Mouse (Mus musculus): ENCODE measurements around the gene Eef1b2. TPM values are rescaled to one million over a fixed set of nuclear protein-coding genes. Genes with fewer than 3 reads are reported as not detected.
"Not testable (repeated sequence)": the region's sequence is repeated elsewhere in the genome, so short reads cannot be mapped to it uniquely, and the experiment has no call there.

Eef1b2 gene
- 100 to 1,000 TPM; 488 to 516 TPM for total RNA-seq (2021)

DNA sequence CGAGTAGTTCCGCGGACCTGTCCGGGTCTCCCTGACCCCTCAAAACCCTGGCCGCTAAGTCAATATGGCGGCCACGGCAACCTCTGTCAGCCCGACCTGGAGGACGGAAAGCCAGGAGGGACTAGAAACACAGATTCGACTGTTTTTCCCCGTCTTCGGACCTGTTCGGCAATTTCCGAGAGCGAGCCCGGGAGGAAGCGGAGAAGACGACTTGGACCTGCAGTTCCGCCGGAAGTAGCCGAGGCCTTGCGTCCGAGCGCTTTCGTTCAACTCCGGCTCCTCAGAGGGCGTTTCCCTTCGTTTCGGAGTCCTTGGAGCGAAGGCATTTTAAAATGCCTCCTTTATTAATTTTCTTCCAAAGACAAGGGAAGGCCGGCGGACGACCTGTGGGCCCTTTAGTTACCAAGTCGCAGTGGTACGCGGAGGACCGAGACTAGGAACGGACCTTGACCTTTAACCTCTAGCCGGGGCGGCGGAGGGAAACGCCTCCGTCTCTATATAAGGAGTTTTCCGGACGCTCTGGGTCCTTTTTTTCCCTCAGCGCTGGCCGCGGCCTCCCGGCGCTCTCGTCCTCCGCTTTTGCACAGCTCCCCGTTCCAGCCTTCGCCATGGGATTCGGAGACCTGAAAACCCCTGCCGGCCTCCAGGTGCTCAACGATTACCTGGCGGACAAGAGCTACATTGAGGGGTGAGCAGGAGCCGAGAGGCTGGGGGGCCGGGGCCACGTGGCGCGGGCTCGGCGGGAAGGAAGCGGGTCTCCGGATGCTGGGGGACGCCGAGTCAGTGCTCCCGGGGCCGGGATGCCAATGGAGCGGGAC is at the start of gene Eef1b2, which contains the start of gene Ndufs1:
TSS of gene Eef1b2 (plus strand) at position 222 of the 818 bp plus-strand sequence.
TSS of gene Ndufs1 (minus strand) at position 230 of the 818 bp plus-strand sequence.
- peak; percentile 98 to 99 for DNase-seq (ENCODE audit: extremely low spot score in 1 of 2, low spot score in 2 of 2)
- intact Hi-C loops (cut with DNase I): no loop called here

DNA sequence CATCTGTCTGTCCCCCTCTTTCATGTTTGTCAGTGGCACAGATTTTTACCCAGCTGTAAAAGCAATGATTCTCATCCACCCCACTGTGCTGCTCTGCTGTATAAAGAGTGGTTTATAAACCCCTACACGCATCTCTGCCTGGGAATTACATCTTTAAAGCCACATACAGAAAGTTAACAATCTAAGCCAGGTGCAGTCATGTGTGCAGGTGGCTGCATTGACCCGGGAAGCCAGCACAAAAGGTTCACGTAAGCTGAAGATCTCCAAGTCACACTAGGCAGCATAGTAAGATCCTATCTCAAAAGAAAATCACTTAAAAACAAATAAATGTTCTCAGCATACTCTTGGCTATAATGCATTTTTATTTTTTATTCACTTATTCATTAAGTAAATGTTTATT is 47.4 kb upstream of the Eef1b2 start:
- intact Hi-C loops (cut with DNase I): no loop called here
- DNase-seq (ENCODE audit: extremely low spot score in 1 of 2, low spot score in 2 of 2): no peak

DNA sequence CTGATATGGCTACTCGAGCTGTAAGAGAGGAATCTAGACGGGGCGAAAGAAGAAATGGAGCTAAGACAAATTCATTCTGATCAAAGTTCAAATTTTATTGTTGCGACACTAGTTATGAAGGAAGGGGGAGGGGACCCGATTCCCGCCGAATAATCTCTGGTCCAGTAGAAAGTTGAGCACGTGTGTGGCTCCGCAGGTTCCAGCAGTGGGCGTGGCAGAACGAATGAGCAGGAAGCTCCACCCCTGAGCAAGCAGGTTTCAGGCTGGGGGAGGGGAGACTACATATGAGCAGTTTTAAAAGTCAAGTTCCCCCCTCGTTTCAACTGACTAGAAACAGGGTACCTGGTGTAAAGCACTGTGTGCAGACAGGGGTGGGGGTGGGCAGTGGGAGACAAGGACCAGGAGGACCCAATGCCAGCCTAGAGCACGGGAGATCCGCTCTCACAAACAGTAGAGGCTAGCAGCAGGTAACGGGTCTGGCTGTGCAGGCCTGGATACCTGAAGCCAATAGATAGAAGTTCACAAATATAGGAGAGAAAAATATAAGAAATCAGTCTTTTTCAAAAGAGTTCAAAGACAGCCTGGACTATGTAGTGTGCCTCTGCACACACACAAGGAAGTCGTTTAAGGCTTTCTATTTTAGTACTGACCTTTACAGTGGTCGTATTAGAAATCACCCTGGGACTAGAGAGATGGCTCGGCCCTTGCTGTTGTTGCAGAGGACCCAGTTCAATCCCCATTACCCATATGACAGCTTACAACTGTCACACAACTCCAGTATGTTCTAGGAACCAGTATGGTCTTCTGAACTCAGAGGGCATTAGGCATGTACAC is 46.6 kb upstream of the Eef1b2 start:
- intact Hi-C loops (cut with DNase I): no loop called here

DNA sequence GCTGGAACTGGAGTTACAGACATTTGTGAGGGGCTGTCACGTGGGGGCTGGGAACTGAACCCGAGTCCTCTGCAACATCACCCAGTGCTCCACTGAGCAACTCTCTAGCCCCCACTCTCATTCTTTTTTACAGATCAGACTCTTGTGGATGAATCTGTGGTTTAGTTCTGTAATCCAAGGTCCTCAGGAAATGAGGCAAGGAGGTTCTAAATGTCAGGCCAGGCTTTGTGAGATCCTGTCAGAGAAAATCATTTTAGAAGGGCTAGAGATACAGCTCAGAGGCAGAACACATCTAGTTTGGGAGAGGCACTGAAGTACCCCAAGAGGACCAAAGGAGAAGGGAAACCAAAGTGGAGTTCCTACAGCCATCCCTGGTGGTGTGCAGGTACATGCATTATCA is 45.7 kb upstream of the Eef1b2 start:
- intact Hi-C loops (cut with DNase I): no loop called here
- no peak for DNase-seq (ENCODE audit: extremely low spot score in 1 of 2, low spot score in 2 of 2)

More for the DNA sequence above, 46.6 kb upstream of the Eef1b2 start:
- DNase-seq (ENCODE audit: extremely low spot score in 1 of 2, low spot score in 2 of 2): no peak

DNA sequence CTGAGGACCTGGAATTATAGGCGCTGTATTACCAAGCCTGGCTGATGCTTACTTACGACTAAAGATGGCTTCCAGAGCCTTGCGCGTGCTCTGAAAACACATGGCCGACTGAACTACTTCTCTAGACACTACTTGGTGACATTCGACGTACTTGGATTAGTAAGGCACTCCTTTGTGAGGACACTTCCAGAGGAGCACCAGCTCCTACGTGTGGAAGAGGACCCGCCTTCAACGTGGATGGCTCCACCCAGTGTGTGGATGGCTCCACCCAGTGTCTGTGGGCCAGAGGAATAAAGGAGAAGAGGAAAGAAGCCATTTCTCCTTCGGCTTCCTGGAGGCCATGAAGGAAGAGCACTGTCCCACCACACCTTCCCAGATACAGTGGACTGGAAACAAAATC is 44.9 kb upstream of the Eef1b2 start:
- no peak for DNase-seq (ENCODE audit: extremely low spot score in 1 of 2, low spot score in 2 of 2)
- intact Hi-C loops (cut with DNase I): no loop called here

DNA sequence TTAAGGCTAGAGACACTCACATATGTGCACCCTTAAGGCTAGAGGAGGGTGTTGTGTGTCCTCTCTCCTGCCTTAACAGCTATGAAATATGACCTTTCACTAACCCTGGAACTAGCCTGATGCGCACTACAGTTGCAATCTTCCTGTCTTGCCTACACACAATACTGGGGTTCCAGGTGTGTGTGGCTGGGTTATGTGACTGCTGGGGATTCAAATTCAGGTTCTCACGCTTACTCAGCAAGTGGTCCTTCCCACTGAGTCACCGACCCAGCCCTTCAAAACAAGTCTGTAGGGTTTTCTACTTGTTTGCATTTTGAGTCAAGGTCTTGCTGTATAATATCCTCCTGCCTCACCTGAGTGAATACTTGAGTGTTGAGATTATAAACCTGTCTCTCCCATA is 42.1 kb upstream of the Eef1b2 start:
- intact Hi-C loops (cut with DNase I): no loop called here
- no peak for DNase-seq (ENCODE audit: extremely low spot score in 1 of 2, low spot score in 2 of 2)

DNA sequence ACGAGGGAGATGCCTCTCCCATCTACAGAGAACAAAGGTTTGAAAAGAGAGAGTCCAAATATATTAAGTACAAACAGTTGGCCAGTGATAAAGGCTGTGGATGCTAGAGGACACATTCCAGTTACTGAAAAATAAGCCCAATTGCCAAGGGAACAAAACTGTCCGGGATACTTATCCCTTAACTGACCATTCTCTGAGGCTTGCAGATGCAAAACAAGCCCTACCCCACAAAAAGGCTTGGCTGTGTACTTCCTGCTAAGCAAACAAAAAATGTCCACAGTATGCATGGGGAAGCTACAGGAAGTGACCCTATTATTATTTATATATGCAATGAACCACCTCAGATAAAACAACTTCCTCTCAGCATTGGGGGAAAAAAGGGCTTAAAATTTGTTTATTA is 38.7 kb upstream of the Eef1b2 start:
- intact Hi-C loops (cut with DNase I): no loop called here
- DNase-seq (ENCODE audit: extremely low spot score in 1 of 2, low spot score in 2 of 2): no peak

DNA sequence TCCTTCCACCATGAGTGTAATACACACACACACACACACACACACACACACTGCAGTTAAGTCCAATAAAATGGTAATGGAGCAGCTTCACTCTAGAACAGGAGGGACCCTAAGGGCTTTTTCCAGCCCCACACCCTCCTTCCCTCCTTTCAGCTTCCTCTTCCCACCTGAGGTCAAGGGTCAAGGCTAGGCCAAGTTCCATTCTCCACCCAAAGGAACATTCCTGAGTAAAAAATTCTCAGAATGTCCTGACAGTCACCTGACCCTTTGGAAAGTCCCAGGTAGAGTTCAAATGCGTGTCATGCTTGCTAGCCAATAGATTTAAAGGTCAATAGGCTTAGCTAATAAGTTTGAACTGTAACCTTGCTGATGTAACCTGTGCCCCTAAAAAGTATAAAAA is 38.0 kb upstream of the Eef1b2 start:
- DNase-seq (ENCODE audit: extremely low spot score in 1 of 2, low spot score in 2 of 2); intact Hi-C loops (cut with DNase I): not testable (repeated sequence)

DNA sequence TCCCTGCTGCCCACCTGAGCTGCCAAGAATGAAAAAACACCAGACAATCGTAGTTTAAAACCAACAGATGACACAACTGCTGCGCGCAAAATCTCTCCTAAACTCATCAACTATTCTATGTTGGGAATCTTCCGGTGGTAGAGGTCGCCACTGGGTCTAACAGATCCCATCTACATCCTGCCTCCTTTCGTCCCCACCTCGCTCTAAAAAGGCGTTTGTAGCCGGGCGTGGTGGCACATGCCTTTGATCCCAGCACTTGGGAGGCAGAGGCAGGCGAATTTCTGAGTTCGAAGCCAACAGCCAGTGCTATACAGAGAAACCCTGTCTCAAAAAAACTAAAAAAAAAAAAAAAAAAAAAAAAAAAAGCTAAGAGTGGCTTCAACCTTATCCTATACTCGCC is 36.4 kb upstream of the Eef1b2 start:
- DNase-seq (ENCODE audit: extremely low spot score in 1 of 2, low spot score in 2 of 2): no peak

DNA sequence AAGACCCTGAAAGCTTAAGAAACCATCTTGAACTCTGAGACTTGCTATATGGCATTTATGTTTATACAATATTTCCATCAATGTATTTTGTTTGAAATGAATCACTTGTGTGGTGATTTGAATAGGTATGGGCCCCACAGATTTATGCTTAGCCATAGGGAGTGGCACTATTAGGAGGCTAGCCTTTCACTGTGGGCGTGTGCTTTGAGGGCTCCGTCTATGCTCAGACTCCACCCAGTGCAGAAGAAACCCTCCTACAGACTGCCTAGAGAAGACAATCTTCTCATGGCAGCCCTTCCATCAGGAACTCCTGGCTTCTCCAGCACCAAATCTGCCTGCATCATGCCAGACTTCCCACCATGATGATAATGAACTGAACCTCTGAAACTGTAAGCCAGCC is 8.0 kb upstream of the Eef1b2 start:
- no peak for DNase-seq (ENCODE audit: extremely low spot score in 1 of 2, low spot score in 2 of 2)
- intact Hi-C loops (cut with DNase I): no loop called here

More for the DNA sequence above, 36.4 kb upstream of the Eef1b2 start:
- intact Hi-C loops (cut with DNase I): no loop called here

DNA sequence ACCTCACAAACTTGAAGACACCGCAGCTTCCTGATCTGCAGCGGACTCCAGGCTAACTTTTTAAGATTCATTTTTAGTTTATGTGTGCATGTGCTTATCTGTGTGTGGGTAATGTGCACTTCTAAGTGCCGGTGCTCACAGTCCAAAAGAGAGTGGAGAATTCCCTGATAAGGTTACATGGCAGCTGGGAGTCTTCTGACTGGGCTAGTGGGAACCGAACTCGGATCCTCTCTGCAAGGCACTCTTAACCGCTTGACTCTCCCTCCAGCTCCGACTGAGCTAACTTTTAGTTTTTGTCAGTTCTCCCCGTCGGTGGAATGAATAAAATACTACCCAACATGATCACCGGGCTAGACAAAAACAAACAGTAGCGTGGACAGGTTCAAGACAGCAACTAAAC is 772 bp upstream of the Eef1b2 start:
- peak in 1 of 2 experiments; percentile 28 for DNase-seq (ENCODE audit: extremely low spot score in 1 of 2, low spot score in 2 of 2)
- intact Hi-C loops (cut with DNase I): no loop called here

DNA sequence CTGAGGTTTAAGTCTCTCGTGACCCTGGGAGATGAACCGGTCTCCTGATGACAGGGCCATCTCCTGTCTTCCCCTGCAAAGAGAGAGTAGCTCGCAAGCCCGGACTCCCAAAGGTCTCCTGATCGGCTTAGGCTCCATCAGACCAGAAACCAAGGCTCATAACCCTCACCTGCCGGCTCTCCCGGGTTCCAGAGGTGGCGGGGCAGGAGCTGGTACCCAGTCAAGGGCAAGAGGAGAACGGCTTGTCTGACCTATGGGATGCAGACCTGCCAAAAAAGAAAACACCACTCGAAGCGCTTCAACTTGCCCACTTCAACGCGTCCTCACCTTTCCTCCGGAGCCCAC is 394 bp upstream of the Eef1b2 start:
- intact Hi-C loops (cut with DNase I): no loop called here

DNA sequence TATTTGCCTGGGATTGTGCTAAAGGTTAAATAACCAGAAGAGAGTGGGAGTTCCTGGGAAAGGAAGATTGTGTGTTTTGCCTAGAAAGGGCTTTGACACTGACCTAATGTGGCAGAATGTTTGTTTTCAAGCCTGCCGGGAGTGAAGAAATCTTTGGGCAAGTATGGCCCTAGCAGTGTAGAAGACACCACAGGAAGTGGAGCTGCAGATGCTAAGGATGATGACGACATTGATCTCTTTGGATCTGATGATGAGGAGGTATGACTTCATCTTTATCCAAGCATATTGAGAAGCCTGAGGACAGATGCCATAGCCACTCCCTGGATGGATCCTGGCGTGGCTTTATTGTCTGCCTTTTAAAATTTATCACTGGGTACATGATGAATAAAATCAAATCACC is 1.7 kb downstream of the Eef1b2 start:
- intact Hi-C loops (cut with DNase I): no loop called here
- DNase-seq (ENCODE audit: extremely low spot score in 1 of 2, low spot score in 2 of 2): no peak

More for the DNA sequence above, 394 bp upstream of the Eef1b2 start:
- DNase-seq (ENCODE audit: extremely low spot score in 1 of 2, low spot score in 2 of 2): no peak

DNA sequence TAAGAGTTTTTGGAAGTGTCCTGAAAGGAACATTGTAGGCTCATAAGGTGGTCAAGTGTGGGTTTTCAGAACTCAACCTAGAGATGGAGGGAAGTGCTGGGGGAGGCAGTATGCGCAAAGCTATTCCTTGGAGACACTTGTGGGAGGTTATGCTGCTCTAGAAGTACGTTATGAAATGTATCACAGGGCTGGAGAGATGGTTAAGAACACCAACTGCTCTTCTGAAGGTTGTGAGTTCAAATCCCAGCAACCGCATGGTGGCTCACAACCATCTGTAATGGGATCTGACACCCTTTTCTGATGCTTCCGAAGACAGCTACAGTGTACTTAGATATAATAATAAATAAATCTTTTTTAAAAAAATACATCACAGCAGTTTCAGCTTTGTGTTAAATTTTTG is 3.5 kb downstream of the Eef1b2 start:
- intact Hi-C loops (cut with DNase I): loop anchor here (5.0 to 10.0 kb wide), 3 partner anchors 72 to 275 kb away; partner anchors contain the start of gene Zdbf2
- no peak for DNase-seq (ENCODE audit: extremely low spot score in 1 of 2, low spot score in 2 of 2)

DNA sequence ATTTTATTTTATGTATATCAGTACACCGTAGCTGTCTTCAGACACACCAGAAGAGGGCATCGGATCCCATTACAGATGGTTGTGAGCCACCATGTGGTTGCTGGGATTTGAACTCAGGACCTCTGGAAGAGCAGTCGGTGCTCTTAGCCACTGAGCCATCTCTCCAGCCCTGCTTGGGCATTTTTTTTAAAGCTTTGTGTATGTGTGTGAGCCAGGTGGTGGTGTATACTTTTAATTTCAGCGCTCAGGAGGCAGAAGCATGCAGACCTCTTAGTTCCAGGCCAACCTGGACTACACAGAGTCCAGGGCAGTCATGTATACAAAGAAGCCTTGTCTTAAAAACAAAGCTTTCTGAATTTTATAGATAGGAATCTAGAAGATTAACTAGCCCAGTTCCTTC is 4.0 kb downstream of the Eef1b2 start:
- intact Hi-C loops (cut with DNase I): loop anchor here (5.0 to 10.0 kb wide), 3 partner anchors 72 to 274 kb away; partner anchors contain the start of gene Zdbf2
- not testable (repeated sequence) for DNase-seq (ENCODE audit: extremely low spot score in 1 of 2, low spot score in 2 of 2)

DNA sequence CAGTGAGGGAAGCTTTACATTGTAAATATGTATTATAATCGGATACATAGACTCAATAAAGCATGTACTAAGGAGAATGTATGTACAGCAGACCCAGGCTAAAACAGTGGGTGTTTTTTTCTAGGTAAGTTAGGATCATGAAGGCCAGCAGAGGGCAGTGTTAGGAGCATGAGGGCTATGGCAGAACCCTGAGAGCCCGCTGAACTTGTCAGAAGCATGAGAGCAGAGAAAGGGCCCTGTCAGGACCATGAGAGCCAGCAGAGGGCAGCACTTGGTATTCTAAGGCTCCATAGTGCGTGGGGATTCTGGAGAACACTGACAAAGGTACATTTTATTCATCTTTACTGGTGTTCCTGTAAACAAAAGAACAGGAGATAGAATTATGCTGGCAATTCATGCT is 4.4 kb downstream of the Eef1b2 start:
- intact Hi-C loops (cut with DNase I): loop anchor here (5.0 to 10.0 kb wide), 3 partner anchors 71 to 274 kb away; partner anchors contain the start of gene Zdbf2
- DNase-seq (ENCODE audit: extremely low spot score in 1 of 2, low spot score in 2 of 2): peak; percentile 88 to 92

DNA sequence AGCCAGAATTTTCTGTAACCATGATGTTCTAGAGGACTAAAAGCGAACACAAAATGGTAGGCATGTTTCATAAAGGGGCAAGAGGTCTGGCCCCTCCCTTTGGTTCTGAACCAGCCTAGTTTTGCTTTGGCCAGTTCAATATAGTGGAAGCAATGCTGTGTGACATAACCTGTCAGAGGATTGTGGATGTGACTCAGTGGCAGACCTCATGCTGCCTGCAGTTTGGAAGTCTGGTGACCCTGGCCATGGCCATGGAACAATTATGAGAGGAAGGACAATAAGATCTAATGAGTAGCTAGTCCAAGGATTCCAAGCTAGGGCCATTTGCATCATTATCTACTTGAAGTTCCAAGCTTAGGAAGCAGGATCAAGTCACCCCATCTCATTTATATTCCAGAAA is 4.9 kb downstream of the Eef1b2 start:
- no peak for DNase-seq (ENCODE audit: extremely low spot score in 1 of 2, low spot score in 2 of 2)
- intact Hi-C loops (cut with DNase I): loop anchor here (5.0 to 10.0 kb wide), 3 partner anchors 71 to 273 kb away; partner anchors contain the start of gene Zdbf2

DNA sequence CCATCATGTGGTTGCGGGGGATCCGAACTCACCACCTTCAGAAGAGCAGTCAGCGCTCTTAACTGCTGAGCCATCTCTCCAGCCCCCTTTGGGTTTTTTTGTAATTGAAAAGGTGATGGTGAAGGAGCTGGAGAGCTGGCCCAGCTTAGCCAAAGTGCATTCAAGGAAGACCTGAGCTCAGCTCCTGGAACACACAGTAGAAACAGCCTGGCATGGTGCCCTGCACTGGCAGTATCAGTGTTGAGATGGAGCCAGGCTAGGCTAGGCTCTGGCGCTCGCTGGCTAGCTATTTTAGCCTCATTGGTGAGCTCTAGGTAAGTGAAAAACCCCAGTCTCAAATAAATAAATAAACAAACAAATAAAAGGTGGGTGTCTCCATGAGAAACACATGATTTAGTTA is 5.6 kb downstream of the Eef1b2 start:
- intact Hi-C loops (cut with DNase I): loop anchor here (5.0 to 10.0 kb wide), 3 partner anchors 70 to 273 kb away; partner anchors contain the start of gene Zdbf2
- DNase-seq (ENCODE audit: extremely low spot score in 1 of 2, low spot score in 2 of 2): peak; percentile 26 to 62

DNA sequence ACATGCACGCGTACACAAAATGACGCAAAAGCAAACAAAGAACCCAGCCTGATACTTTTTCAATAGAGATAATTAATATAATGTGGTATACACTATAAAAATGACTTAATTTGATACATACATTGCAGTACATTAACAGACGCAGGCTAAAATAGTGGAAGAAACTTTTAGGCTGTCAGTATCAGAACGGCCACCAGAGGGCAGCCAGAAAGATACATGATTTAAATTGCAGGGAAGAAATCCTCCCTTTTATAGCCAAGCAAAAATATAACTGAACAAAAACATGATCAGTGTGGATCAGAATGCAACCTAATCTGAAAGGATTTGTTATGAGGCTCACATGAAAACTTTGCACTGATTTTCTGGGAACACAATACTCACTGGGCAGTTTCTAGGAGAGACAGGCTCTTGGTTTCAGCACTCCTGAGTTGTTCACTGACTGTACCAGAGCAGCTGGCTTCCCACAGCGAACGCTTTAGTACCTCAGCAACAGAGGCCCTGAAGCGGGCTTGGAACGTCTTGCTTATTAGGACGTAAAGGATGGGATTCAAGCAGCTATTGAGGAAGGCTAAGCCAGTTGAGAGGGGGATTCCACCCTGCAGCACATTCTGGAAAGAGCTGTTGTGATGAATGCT is 6.1 kb downstream of the Eef1b2 start:
- intact Hi-C loops (cut with DNase I): loop anchor here (5.0 to 10.0 kb wide), 3 partner anchors 70 to 272 kb away; partner anchors contain the start of gene Zdbf2
- peak; percentile 46 to 53 for DNase-seq (ENCODE audit: extremely low spot score in 1 of 2, low spot score in 2 of 2)
